Mouse (Mus musculus) neural tube, embryonic 14.5 days (tissue): ENCODE measurements around the gene Ptprr. TPM values are rescaled to one million over a fixed set of nuclear protein-coding genes. Genes with fewer than 3 reads are reported as not detected.

ENCODE experiments used
- ATAC-seq: fragments of 200-750 bp; cut with Nextera tagmentation; 2 replicates; pipeline ENCODE4 v1.8.0; 2017; ENCODE audit warnings: low read depth, mild to moderate bottlenecking, moderate TSS enrichment, moderate library complexity
- H3K27ac ChIP-seq: fragments of 300-500 bp; sonication (generic); 2 replicates; pipeline ENCODE4 v1.5.1; 2014; ENCODE audit warnings: low read depth, mild to moderate bottlenecking, control low read depth, low read length, moderate library complexity, mixed read lengths
- H3K27me3 ChIP-seq: fragments of 300-500 bp; sonication (generic); 2 replicates; pipeline ENCODE4 v1.6.1; 2014; ENCODE audit warnings: low read length; ENCODE audit not compliant: control insufficient read depth, insufficient read depth
- H3K36me3 ChIP-seq: fragments of 300-500 bp; sonication (generic); 2 replicates; pipeline ENCODE4 v1.6.1; 2014; ENCODE audit warnings: low read length, mixed read lengths; ENCODE audit not compliant: control insufficient read depth, insufficient read depth
- H3K4me1 ChIP-seq: fragments of 300-500 bp; sonication (generic); 2 replicates; pipeline ENCODE4 v1.6.1; 2014; ENCODE audit warnings: low read length; ENCODE audit not compliant: control insufficient read depth, insufficient read depth
- H3K4me2 ChIP-seq: fragments of 300-500 bp; sonication (generic); 2 replicates; pipeline ENCODE4 v1.6.1; 2014; ENCODE audit warnings: mild to moderate bottlenecking, low read depth, low read length, control low read depth
- H3K4me3 ChIP-seq: fragments of 300-500 bp; sonication (generic); 2 replicates; pipeline ENCODE4 v1.5.1; 2014; ENCODE audit warnings: low read depth, low read length, control low read depth, mixed read lengths
- H3K9ac ChIP-seq: fragments of 300-500 bp; sonication (generic); replicated peaks from 2 replicates; pipeline ENCODE4 v1.6.1; 2014; ENCODE audit warnings: low read depth, mild to moderate bottlenecking, control low read depth, low read length, mixed read lengths
- H3K9me3 ChIP-seq: fragments of 300-500 bp; sonication (generic); 2 replicates; pipeline ENCODE4 v1.6.1; 2016; ENCODE audit warnings: low read length; ENCODE audit not compliant: control insufficient read depth
- WGBS: fragments of 180-500 bp; shearing (Covaris S2); extraction: QIAGEN DNeasy Blood & Tissue Kit; methylation state at CpG from one replicate; pipeline ENCODE4 v1.1.7; 2014; 5-methylcytosine and 5-hydroxymethylcytosine counted together
- polyA plus RNA-seq: library from polyadenylated mRNA; unstranded; fragments of >200 nt; fragmentation: Nextera tagmentation; extraction: Ambion mirVana; gene quantifications from 2 replicates; pipeline ENCODE4 v1.2.1, GENCODE M21; 2014

Gene Ptprr
- polyA plus RNA-seq, 1 experiment from 2014 or later, result 30.4 TPM

DNA sequence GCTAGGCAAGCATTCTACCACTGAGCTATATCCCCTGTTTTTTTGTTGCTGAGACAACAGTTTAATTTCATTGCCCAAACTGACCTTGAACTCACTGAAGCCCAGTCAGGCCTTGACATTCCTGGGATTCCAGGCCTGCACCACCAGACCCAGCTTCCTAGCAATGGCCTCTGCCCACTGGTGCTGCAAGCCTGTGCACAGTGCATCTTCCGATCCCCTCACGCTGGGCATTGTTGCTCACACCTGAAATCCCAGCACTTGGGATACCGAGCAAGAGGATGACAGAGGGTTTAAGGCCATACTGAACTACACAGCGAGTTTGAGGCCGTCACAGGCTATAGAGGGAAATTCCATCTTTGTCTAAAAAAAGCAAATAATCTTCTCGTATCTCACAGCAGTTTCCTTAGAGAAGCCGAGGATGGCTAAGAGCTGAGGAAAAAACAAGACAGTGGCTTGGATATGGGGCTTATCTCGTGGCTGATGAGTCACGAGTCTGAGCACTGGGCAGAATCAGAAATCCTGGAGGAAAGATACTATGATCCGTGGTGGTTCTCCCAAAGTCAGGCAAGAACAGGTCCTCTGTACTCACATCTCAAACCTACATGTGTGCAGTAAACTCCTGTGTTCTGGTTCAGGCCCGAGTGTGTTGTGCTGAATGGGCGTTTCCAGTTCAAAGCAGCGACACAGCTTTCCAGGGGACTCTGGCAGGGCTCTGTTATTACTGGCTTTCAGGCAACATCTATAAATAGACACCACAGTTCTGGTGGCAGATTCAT, 242.8 kb downstream of the Ptprr start:
- Histone ChIP-seq H3K36me3 (no peaks in the 10 kb centered on the region), H3K9me3 (no peaks in the 10 kb centered on the region), H3K9ac (no peak overlapping the region), H3K4me3 (no peak overlapping the region), H3K4me2 (no peak overlapping the region), H3K27ac (peak overlapping the region; percentile 18; the same call in 1 of the 2 replicates), H3K27me3 (no peaks in the 10 kb centered on the region), H3K4me1 (no peaks in the 10 kb centered on the region)
- 73% methylated on average over 13 of the region's 13 CpGs for WGBS
- ATAC-seq, result no peak

DNA sequence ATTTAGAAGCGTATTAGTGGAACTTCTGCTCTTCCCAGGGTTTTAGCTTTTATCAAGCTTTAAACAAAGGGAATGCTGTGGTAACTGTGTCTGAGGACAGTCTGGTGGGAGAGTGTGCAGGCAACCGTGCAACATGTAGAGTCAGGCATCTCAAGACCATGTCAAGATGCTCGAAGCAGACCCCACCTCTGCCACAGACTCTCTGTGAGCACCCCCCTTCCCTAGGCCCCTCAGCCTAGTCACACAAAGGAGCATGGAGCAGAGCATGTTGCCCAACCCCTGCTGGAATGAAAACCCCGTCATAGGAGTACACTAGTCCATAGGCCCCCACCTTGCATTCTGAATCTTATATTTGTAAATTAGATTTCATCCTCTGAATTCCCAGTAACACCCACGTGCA, 243.5 kb downstream of the Ptprr start:
- H3K27ac ChIP-seq, result peak overlapping the region; percentile 22; the same call in 1 of the 2 replicates
- H3K4me1 ChIP-seq, result no peaks in the 10 kb centered on the region
- H3K4me3 ChIP-seq, result no peak overlapping the region
- no peaks in the 10 kb centered on the region for H3K9me3 ChIP-seq
- H3K27me3 ChIP-seq, result no peaks in the 10 kb centered on the region
- no peak overlapping the region for H3K4me2 ChIP-seq
- H3K36me3 ChIP-seq, result no peaks in the 10 kb centered on the region
- ATAC-seq, result no peak
- no peak overlapping the region for H3K9ac ChIP-seq
- 76% methylated on average over 5 of the region's 5 CpGs for WGBS

DNA sequence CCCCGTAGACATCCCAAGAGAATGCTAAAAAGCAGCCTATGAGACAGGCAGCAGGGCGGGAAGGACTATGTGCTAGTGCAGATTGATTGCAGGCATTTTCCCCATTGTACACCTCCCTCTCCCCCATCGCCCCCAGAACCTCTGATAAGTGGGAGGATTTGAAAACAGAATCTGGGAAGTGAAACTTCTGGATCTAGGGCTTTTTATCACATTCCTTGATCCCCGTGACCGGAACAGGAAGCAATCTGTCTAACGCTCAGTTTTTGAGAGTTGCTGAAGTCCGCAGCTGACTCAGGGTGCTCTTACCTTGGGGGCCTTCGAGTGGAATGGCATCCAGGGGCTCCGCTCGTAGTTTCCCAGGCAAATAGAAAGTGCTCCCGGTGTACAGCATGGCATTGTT, 246.5 kb downstream of the Ptprr start:
- no peaks in the 10 kb centered on the region for H3K36me3 ChIP-seq
- no peak overlapping the region for H3K9ac ChIP-seq
- H3K4me3 ChIP-seq, result no peak overlapping the region
- WGBS, result 82% methylated on average over 11 of the region's 11 CpGs
- no peak overlapping the region for H3K27ac ChIP-seq
- no peaks in the 10 kb centered on the region for H3K27me3 ChIP-seq
- no peaks in the 10 kb centered on the region for H3K4me1 ChIP-seq
- H3K4me2 ChIP-seq, result no peak overlapping the region
- no peak for ATAC-seq
- H3K9me3 ChIP-seq, result no peaks in the 10 kb centered on the region

DNA sequence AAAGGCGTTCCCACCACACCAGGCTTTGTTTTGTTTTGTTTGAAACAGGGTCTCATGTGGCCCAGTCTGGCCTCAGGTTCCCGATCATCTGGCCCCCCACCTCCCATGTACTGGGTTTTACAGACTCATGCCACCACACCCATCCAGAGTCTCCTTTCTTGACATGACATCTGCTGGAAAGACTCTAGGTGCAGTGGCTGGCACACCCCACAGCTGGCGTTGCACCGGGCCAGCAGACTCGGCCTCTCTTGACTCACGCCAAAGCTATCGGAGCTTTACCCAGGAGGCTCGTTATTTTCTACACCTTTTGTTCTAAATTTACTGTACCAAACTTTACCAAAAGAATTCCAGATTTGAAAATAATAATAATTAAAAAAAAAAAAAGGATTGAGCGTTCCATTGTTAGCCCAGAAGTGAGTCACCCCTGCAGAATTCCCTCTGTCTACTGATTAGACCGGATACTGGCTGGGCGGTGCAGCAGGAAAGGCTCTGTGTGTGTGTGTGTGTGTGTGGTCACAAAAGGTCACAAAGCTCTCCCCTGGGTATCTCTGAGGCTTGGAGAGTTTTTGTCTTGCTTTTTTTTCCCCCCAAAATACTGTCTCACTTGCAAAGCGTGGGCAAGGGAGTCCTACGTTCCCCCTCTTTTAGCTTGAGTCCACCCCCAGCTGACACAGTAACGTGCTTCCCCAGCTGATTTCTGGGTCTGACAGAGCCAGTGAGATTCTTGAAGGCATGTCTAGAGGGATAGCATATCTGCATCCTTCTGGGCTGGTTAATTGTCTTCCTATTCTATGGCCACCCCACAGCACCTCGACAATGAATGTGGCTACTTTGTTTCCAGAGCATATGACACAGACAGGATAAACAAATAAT, 248.8 kb downstream of the Ptprr start:
- H3K27me3 ChIP-seq, result no peaks in the 10 kb centered on the region
- H3K4me3 ChIP-seq, result no peak overlapping the region
- H3K4me2 ChIP-seq, result no peak overlapping the region
- H3K4me1 ChIP-seq, result no peaks in the 10 kb centered on the region
- H3K27ac ChIP-seq, result no peak overlapping the region; the same call in 1 of the 2 replicates
- no peak overlapping the region for H3K9ac ChIP-seq
- no peak for ATAC-seq
- 83% methylated on average over 15 of the region's 15 CpGs for WGBS
- H3K9me3 ChIP-seq, result no peaks in the 10 kb centered on the region
- H3K36me3 ChIP-seq, result no peaks in the 10 kb centered on the region

DNA sequence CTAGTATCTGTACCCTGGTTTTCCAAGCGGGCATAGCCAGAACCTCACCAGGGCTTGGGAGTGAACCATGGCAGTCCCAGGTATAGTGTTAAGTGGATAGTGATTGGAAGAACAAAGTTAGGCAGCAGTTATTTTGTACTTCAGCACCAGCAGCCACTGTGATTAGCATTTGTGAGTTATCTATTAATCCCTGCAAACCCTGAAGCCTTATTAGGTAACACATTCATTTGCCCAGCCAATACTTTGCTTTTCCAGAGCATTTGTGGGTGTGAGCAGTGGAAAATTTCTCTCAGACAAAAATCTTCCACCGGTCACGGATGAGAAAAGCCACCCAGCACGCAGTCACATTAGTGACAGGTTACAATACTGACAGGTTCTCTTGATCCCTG, 249.4 kb downstream of the Ptprr start:
- Histone ChIP-seq H3K27ac (no peak overlapping the region), H3K4me2 (no peak overlapping the region), H3K27me3 (no peaks in the 10 kb centered on the region), H3K9me3 (no peaks in the 10 kb centered on the region), H3K9ac (no peak overlapping the region), H3K4me1 (no peaks in the 10 kb centered on the region), H3K36me3 (no peaks in the 10 kb centered on the region), H3K4me3 (no peak overlapping the region)
- ATAC-seq, result no peak
- 84% methylated on average over 4 of the region's 4 CpGs for WGBS

DNA sequence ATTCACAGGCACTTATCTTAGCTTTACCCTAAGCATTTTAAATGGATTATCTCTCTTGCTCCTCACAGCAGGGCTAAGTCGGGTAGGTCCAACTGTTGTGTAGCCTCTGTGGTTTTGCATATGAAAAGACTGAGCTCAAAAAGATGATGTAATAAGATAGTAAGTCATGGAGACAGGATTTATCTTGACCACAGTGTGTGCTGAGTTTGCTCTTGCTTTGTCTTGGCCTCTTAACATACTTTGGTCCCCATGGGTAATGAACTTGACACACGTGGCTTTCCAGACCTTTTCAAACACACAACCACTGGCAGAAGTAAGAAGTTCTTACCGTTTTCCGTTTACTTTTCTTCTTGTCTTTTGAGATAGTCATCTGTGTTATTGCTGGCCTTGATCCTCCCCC, 250.3 kb downstream of the Ptprr start:
- no peak for ATAC-seq
- Histone ChIP-seq H3K27me3 (no peaks in the 10 kb centered on the region), H3K4me1 (no peaks in the 10 kb centered on the region), H3K4me2 (no peak overlapping the region), H3K9ac (no peak overlapping the region), H3K27ac (no peak overlapping the region), H3K9me3 (no peaks in the 10 kb centered on the region), H3K4me3 (no peak overlapping the region), H3K36me3 (no peaks in the 10 kb centered on the region)
- WGBS, result 63% methylated on average over 4 of the region's 4 CpGs

DNA sequence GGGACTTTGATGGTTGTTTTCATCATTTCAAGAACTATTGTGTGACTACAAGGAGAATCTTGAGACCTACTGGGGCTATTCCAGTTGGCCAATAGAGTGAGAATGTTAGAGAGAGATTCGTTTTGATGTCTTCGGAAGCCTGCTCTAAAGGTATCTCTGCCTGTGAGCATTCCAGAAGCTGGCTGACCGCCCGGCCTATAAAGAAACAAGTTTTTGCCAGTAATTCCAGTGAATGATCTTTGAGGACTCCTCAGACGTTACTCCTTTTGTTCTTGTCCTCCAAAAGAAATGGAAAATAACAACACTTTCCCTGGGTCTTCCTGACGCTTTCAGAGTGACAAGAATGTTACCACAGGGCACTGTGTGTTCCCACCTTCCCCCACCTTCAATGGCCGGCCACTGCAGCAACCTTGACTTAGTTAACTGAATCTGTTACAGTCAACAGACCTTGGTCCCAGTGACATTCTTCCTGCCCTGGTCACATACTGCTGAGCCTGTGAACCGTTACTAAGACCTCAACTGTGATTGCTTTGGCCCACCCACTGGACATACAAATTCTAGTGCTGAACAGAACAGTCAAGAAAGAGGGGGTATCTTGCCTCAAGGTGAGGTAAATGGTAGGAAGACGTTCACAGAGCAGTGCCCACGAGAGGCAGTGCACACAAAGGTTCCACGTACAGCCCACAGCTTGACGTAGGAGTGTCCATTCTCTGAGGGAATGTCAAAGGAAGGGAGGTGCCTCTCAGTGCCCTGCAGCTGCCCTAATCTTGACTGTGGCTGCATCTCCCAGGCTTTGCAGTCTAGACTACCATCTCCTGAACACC, 252.8 kb downstream of the Ptprr start:
- no peak for ATAC-seq
- Histone ChIP-seq H3K36me3 (no peaks in the 10 kb centered on the region), H3K9ac (no peak overlapping the region), H3K27ac (no peak overlapping the region), H3K4me3 (no peak overlapping the region), H3K4me2 (no peak overlapping the region), H3K4me1 (no peaks in the 10 kb centered on the region), H3K9me3 (no peaks in the 10 kb centered on the region), H3K27me3 (no peaks in the 10 kb centered on the region)
- whole genome bisulfite sequencing, result 82% methylated on average over 12 of the region's 12 CpGs

DNA sequence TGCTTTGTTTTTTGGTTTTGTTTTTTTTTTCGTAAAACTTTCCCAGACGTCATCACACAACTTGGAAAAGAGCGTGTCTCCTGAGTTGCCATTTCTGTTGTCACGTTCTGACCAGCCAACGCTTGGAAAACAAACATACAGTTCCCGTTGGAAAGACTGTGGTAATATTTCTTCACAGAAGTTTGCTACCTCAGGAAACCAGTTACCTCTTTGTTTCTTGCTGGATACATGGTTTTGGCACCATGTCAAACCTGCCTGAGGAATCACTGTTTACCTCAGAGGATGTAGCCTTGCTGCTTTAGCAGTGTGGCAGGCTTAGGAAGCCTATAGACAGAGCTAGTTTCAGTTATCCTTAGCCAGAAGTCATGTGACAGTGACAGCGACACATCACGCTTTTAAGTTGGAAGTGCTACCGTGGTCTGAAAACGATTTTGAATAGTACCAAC, 253.5 kb downstream of the Ptprr start:
- H3K4me2 ChIP-seq, result no peak overlapping the region
- H3K9me3 ChIP-seq, result no peaks in the 10 kb centered on the region
- no peak for ATAC-seq
- H3K27ac ChIP-seq, result no peak overlapping the region
- H3K27me3 ChIP-seq, result no peaks in the 10 kb centered on the region
- no peaks in the 10 kb centered on the region for H3K4me1 ChIP-seq
- H3K4me3 ChIP-seq, result no peak overlapping the region
- H3K9ac ChIP-seq, result no peak overlapping the region
- WGBS, result 92% methylated on average over 10 of the region's 10 CpGs
- no peaks in the 10 kb centered on the region for H3K36me3 ChIP-seq
